9 mouse cellular contexts compared by ENCODE assay signal in genomic region chr2:24574616-24575015, GRCm38 (mm10).
DNase-seq lines count a peak whose midpoint lies in the region; ATAC-seq and TF ChIP-seq lines count a peak whose summit lies in the region.
"Had no signal": no experiment of that assay in that cellular context is flagged by ENCODE, and none has a peak within 500 bp of the region (broad histone marks: within the 10 kb centered on the region; RNA-seq: fewer than 3 reads in every experiment).

No protein-coding gene starts in this region.

- H3K27ac ChIP-seq in forebrain, embryonic 10.5 days: no peak overlapping the region
- H3K27ac ChIP-seq in forebrain, embryonic 16.5 days (ENCODE audit: low read length): no peak overlapping the region
- no peak overlapping the region for H3K27ac ChIP-seq in testis, adult 2 months (ENCODE audit: control insufficient read depth, insufficient read depth, low read depth, low read length)
- no peak overlapping the region for H3K27ac ChIP-seq in kidney, postnatal 0 days
- H3K27ac ChIP-seq in limb, embryonic 14.5 days (replicated peaks; ENCODE audit: low read depth, low read length): no peak overlapping the region
- H3K27ac ChIP-seq: limb, embryonic 12.5 days had no signal

- no peaks in the 10 kb centered on the region for H3K27me3 ChIP-seq in forebrain, embryonic 10.5 days (ENCODE audit: poor library complexity, severe bottlenecking)
- no peaks in the 10 kb centered on the region for H3K27me3 ChIP-seq in forebrain, embryonic 16.5 days (replicated peaks; ENCODE audit: control insufficient read depth, insufficient read depth, low read length)
- H3K27me3 ChIP-seq in testis, adult 2 months (ENCODE audit: control insufficient read depth, insufficient read depth, low read length): no peaks in the 10 kb centered on the region
- H3K27me3 ChIP-seq in kidney, postnatal 0 days (ENCODE audit: insufficient read depth, low read length): no peaks in the 10 kb centered on the region; the same call in 1 of the 2 replicates
- peaks cover 4% of the 10 kb centered on the region; the same call in 1 of the 2 replicates for H3K27me3 ChIP-seq in limb, embryonic 14.5 days (ENCODE audit: control insufficient read depth, insufficient read depth, low read length)

- H3K4me3 ChIP-seq in forebrain, embryonic 10.5 days: no peak overlapping the region
- H3K4me3 ChIP-seq in forebrain, embryonic 16.5 days (replicated peaks; ENCODE audit: low read length): no peak overlapping the region
- H3K4me3 ChIP-seq in testis, adult 2 months (ENCODE audit: control insufficient read depth, low read depth, low read length): no peak overlapping the region
- H3K4me3 ChIP-seq in kidney, postnatal 0 days (replicated peaks; ENCODE audit: low read depth, low read length): no peak overlapping the region
- H3K4me3 ChIP-seq in limb, embryonic 14.5 days (replicated peaks; ENCODE audit: low read length): no peak overlapping the region
- H3K4me3 ChIP-seq: limb, embryonic 12.5 days had no signal

- H3K9me3 ChIP-seq in forebrain, embryonic 10.5 days: no peaks in the 10 kb centered on the region
- no peaks in the 10 kb centered on the region for H3K9me3 ChIP-seq in forebrain, embryonic 16.5 days (ENCODE audit: control insufficient read depth, low read length)
- no peaks in the 10 kb centered on the region for H3K9me3 ChIP-seq in kidney, postnatal 0 days (replicated peaks; ENCODE audit: low read length)
- H3K9me3 ChIP-seq in limb, embryonic 14.5 days (ENCODE audit: control insufficient read depth, low read length): no peaks in the 10 kb centered on the region
- H3K9me3 ChIP-seq: limb, embryonic 12.5 days had no signal

- peak; percentile 40 for DNase-seq in forebrain, embryonic 10.5 days (ENCODE audit: extremely low spot score, low spot score)
- no peak for DNase-seq in testis, postnatal 14 days (ENCODE audit: low spot score)
- peak; percentile 78 for DNase-seq in embryo, embryonic 10 days (ENCODE audit: low spot score)
- peak; percentile 69 for DNase-seq in kidney, postnatal 0 days (ENCODE audit: low spot score)
- peak; percentile 8 for DNase-seq in limb, embryonic 14.5 days (ENCODE audit: low spot score)
- peak; percentile 3 to 4 for DNase-seq in spleen, postnatal 36 days (ENCODE audit: low spot score in 2 of 2)

- no peaks in the 10 kb centered on the region for H3K4me1 ChIP-seq in forebrain, embryonic 10.5 days
- no peaks in the 10 kb centered on the region for H3K4me1 ChIP-seq in forebrain, embryonic 16.5 days (replicated peaks; ENCODE audit: control insufficient read depth, insufficient read depth, low read length)
- H3K4me1 ChIP-seq in testis, adult 2 months (ENCODE audit: control insufficient read depth, insufficient read depth, low read length): no peaks in the 10 kb centered on the region
- H3K4me1 ChIP-seq in kidney, postnatal 0 days (replicated peaks; ENCODE audit: insufficient read depth, low read length): no peaks in the 10 kb centered on the region
- no peaks in the 10 kb centered on the region for H3K4me1 ChIP-seq in limb, embryonic 14.5 days (ENCODE audit: control insufficient read depth, insufficient read depth, low read length)
- H3K4me1 ChIP-seq: limb, embryonic 12.5 days had no signal

- no peaks in the 10 kb centered on the region for H3K36me3 ChIP-seq in forebrain, embryonic 10.5 days (replicated peaks)
- no peaks in the 10 kb centered on the region for H3K36me3 ChIP-seq in forebrain, embryonic 16.5 days (ENCODE audit: control insufficient read depth, insufficient read depth)
- H3K36me3 ChIP-seq in testis, adult 2 months (ENCODE audit: control insufficient read depth, insufficient read depth, low read length): no peaks in the 10 kb centered on the region
- no peaks in the 10 kb centered on the region for H3K36me3 ChIP-seq in kidney, postnatal 0 days (ENCODE audit: insufficient read depth, low read length)
- no peaks in the 10 kb centered on the region for H3K36me3 ChIP-seq in limb, embryonic 14.5 days (ENCODE audit: control insufficient read depth, insufficient read depth, low read length)
- H3K36me3 ChIP-seq: limb, embryonic 12.5 days had no signal

- H3K4me2 ChIP-seq in forebrain, embryonic 16.5 days (ENCODE audit: low read length): no peak overlapping the region
- no peak overlapping the region for H3K4me2 ChIP-seq in kidney, postnatal 0 days (ENCODE audit: low read length)
- H3K4me2 ChIP-seq in limb, embryonic 14.5 days (replicated peaks; ENCODE audit: low read depth, low read length, severe bottlenecking): no peak overlapping the region
- H3K4me2 ChIP-seq: limb, embryonic 12.5 days had no signal

- TF ChIP-seq CTCF in testis, adult 2 months (IDR thresholded peaks at IDR 0.05; ENCODE audit: control insufficient read depth, insufficient read depth, insufficient replicate concordance, low read depth, low read length): peak; percentile 56; the same call in 1 of the 2 replicates
- TF ChIP-seq CTCF in kidney, postnatal 0 days (IDR thresholded peaks at IDR 0.05; ENCODE audit: low read depth): peak; percentile 74

- H3K9ac ChIP-seq in forebrain, embryonic 16.5 days (replicated peaks; ENCODE audit: low read depth, low read length): no peak overlapping the region
- H3K9ac ChIP-seq in kidney, postnatal 0 days (ENCODE audit: low read depth, low read length): no peak overlapping the region
- H3K9ac ChIP-seq in limb, embryonic 14.5 days (ENCODE audit: low read depth, low read length, severe bottlenecking): no peak overlapping the region
- H3K9ac ChIP-seq: limb, embryonic 12.5 days had no signal

- ATAC-seq in forebrain, embryonic 16.5 days: no peak
- ATAC-seq in kidney, postnatal 0 days (replicated peaks; ENCODE audit: low FRiP score, low read depth): no peak
- no peak for ATAC-seq in limb, embryonic 14.5 days (ENCODE audit: low FRiP score, low read depth)

- no peak for TF ChIP-seq POLR2A in testis, adult 2 months (IDR thresholded peaks at IDR 0.05; ENCODE audit: control insufficient read depth, low read depth, low read length)
- TF ChIP-seq POLR2A in limb, embryonic 14.5 days (IDR thresholded peaks at IDR 0.05; ENCODE audit: borderline replicate concordance, extremely low read depth, insufficient read depth, insufficient read length): no peak

- WGBS in forebrain, embryonic 10.5 days: 27% methylated on average over 3 of the region's 3 CpGs
- 18% methylated on average over 3 of the region's 3 CpGs for WGBS in forebrain, embryonic 16.5 days
- WGBS in kidney, postnatal 0 days: 21% methylated on average over 3 of the region's 3 CpGs
- WGBS in limb, embryonic 14.5 days: 29% methylated on average over 3 of the region's 3 CpGs
